Mouse (Mus musculus) heart, postnatal 14 days (tissue): Measurements from ENCODE around the gene Haus3. TPM values are rescaled to one million over a fixed set of nuclear protein-coding genes. Genes with fewer than 3 reads are reported as not detected.
A peak's percentile ranks its signal among the peaks of the same experiment; 100 is the strongest.

Experiments
- DNase-seq, 2 experiments: peaks; one replicate each; pipeline ENCODE4 v3.0.0; 2021 to 2022
- intact Hi-C: fragments of 180-260 bp; cut with DNase I; formaldehyde crosslinking; loops from one replicate; pipeline ENCODE4 v1.15.1; 2025
- total RNA-seq, 2 experiments: library from RNA; stranded (reverse); gene quantifications; 2 replicates each; pipeline ENCODE4 v1.2.3; 2021

Haus3 gene
- total RNA-seq, 2 experiments from 2014 or later, result 6.0 to 7.1 TPM

DNA sequence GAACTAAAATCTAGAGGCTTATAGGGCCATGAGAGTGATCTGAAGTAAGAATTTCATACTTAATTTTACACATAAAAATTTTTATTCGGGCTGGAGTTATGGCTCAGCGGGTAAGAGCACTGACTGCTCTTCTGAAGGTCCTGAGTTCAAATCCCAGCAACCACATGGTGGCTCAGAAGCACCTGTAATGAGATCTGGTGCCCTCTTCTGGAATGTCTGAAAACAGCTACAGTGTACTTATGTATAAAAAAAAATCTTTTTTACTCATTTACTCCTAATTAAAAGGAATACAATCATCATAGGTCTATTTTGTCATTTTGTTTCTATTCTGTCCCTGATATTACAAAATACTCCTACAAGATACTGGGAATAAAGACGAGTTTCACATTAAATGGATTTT lies 21.8 kb downstream of the Haus3 start:
- DNase-seq, result no peak
- intact Hi-C loops, result loop anchor here (5.0 kb wide), 1 partner anchor 45 kb away; no protein-coding TSS in a partner anchor

DNA sequence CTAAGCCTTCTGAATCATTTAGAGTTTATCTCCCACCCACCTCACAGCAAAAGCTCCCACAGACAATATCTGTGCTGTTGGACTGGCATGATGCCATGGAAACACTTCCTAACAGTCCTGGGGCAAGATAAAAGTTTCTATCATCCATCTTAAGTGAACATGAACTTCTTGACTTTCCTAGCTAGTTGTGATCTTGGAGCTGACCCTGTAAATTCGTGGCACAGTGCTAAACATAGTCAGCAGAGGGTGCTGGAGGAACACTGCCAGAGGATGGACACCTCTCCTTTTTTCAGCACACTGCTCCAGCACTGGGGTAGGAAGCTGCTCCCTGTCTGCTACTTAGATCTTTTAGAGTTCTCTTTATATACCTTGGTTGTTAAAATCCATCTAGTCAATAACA lies 29.6 kb downstream of the Haus3 start:
- intact Hi-C loops, result loop anchor here (1.0 kb wide), 1 partner anchor 116 kb away; no protein-coding TSS in a partner anchor
- DNase-seq, result peak; percentile 46 to 66

DNA sequence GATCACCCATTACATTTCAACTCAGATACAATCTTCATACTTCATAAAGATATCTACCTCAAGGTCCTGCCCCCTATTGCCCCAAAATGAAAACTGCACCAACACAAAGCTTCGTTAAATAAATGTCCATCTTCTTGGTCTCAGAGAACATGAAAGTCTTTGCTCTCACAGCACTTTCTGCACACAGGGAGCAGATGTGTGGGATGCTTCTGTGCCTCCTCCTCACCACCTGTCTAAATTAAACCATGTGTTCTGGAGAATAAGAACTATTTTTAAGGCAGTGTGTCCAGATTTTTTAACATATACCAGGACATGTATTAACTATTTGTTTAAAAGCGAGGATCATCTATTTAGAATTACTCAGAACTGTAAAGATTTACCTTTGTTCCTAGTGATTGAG lies 36.6 kb downstream of the Haus3 start:
- DNase-seq, result no peak
- intact Hi-C loops, result no loop called here

DNA sequence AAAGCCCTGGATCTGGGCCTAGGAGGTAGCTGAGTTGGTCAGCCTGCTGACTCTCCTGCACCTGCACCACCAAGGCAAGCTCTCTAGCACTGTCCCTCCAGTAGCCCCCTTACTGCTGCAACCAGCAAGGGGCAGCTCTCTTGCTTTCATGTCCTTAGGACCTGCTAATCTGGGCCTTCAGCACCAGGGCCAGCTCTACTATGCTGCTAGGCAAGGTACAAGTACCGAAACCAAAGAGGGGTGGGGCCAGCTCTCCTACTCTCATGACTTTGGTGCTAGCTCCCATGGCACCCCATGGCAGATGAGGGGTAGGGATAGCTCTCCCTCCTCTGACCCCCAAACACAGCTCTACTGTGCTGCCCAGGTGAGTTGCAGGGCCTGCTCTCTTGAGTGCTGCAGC lies 45.2 kb downstream of the Haus3 start:
- intact Hi-C loops, result no loop called here
- DNase-seq, result no peak

DNA sequence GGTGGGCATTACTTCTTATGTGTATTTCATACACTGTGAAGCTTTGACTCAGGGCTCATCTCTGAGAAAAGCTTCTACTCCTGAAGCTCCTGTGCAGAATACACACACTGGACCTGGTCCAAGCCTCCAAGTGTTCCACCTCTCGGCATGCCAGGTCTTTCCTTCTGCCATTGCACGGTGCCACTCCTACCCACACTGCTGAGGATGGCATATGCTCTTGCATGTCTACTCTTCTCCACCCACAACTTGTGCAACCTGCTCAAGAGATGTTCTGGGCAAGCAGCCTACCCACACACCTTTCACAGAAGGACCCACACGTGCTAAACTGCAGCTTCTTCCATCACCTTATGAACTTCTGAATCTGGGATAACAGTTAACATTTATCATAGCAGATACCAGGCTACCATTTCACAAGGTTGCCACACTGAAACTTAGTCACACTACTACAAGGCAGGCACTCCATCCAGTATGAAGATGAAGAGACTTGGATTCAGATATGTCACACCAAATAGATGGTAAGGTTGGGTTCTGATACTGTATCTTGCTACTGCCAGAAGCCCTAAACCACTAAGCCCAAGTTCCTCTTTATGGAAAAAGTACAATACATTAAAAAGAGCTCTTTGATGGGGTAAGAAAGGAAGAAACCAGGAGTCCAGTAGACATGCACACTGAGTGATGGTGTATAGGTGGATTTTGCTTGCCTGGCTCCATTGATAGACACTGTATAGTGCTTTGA lies 50.0 kb downstream of the Haus3 start:
- intact Hi-C loops, result no loop called here
- no peak for DNase-seq

DNA sequence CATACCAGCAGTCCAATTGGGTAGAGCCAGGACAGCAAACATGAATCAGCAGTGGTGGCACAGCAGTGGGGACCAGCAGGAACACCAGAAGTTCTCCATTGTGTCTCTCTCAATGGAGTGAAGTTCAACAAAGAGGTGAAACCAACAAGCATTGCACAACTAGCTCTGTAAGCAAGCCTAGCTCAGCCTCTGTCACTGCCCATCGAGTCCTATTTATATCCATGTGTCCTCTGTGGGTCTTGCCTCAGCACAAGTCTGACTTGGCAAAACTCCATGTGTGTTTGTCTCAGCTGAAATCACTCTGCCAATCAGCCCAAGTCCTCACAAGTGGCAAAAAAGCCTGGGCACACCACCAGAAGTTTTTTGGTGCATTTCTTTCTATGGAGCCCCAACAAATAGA lies 63.6 kb downstream of the Haus3 start:
- peak in 1 of 2 experiments; percentile 3 for DNase-seq
- intact Hi-C loops, result no loop called here

Other genes with a start within 250 kb of the Haus3 start
- gene Nelfa, start 233.1 kb downstream of the Haus3 start, total RNA-seq, result 10 to 100 TPM; 11.6 to 12.8 TPM
- gene Gm1673, start 186.1 kb downstream of the Haus3 start, total RNA-seq, result 1 to 10 TPM; 3.7 to 5.2 TPM
- gene Nat8l, start 173.5 kb downstream of the Haus3 start, total RNA-seq, result 1 to 10 TPM in 1 of 2 experiments, under 1 TPM in 1; 0.71 to 1.2 TPM
- 1 to 10 TPM in 1 of 2 experiments, under 1 TPM in 1; 0.98 to 2.0 TPM for gene Poln, start 79 bp downstream of the Haus3 start, total RNA-seq
- 100 to 1,000 TPM; 127 to 129 TPM for gene Mxd4, start 18.2 kb upstream of the Haus3 start, total RNA-seq
- 1 to 10 TPM in 1 of 2 experiments, under 1 TPM in 1; 0.41 to 1.0 TPM for gene Zfyve28, start 118.9 kb upstream of the Haus3 start, total RNA-seq
- gene Cfap99, start 119.1 kb upstream of the Haus3 start, total RNA-seq, result not detected
- 10 to 100 TPM; 38.0 to 38.2 TPM for gene Rnf4, start 166.8 kb upstream of the Haus3 start, total RNA-seq
- gene Fam193a, start 200.4 kb upstream of the Haus3 start, total RNA-seq, result 10 to 100 TPM; 32.6 to 36.6 TPM